Mouse (Mus musculus): Measurements from ENCODE around the gene Peli1. TPM values are rescaled to one million over a fixed set of nuclear protein-coding genes. Genes with fewer than 3 reads are reported as not detected.

Peli1 gene
- total RNA-seq, 2 experiments from 2014 or later = 39.4 to 48.0 TPM

DNA sequence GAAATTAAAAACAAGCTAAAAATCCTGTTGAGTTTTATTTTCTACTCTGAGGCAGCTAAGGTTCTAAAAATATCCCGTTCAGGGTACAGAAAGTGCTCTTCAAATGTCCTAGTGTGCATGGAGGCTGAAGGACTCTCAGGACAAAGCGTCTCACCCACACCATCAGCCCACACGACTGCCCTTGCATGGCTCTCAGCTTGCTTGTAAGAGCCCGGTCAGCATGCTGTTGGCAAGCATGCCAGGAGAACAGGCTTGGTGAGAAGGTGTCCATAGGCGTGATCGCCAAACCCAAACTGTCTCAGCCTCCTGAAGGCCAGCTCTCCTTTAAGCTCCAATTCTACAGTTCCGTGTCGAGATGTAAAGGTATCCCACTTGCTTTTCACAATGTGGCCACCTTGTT lies 29.7 kb upstream of the Peli1 start:
- intact Hi-C loops (cut with DNase I) = no loop called here
- Histone ChIP-seq H3K4me3 (no peak overlapping the region), H3K27ac (no peak overlapping the region)
- TF ChIP-seq CTCF (IDR thresholded peaks at IDR 0.05) = no peak
- DNase-seq (ENCODE audit: extremely low spot score in 1 of 2, low spot score in 2 of 2) = peak in 1 of 2 experiments; percentile 23

- no peak overlapping the region for H3K27ac ChIP-seq
- no peak for TF ChIP-seq CTCF (IDR thresholded peaks at IDR 0.05)
- no peak for DNase-seq (ENCODE audit: extremely low spot score in 1 of 2, low spot score in 2 of 2)
- no peak overlapping the region for H3K4me3 ChIP-seq
- intact Hi-C loops (cut with DNase I) = no loop called here
Measured at GRCm38 (mm10) chr11:21062071-21062470, 29.0 kb upstream of the Peli1 start.

- no peak for TF ChIP-seq CTCF (IDR thresholded peaks at IDR 0.05)
- H3K27ac ChIP-seq = no peak overlapping the region
- no peak overlapping the region for H3K4me3 ChIP-seq
- intact Hi-C loops (cut with DNase I) = no loop called here
- DNase-seq (ENCODE audit: extremely low spot score in 1 of 2, low spot score in 2 of 2) = no peak
Measured at GRCm38 (mm10) chr11:21063271-21063670, 27.8 kb upstream of the Peli1 start.

DNA sequence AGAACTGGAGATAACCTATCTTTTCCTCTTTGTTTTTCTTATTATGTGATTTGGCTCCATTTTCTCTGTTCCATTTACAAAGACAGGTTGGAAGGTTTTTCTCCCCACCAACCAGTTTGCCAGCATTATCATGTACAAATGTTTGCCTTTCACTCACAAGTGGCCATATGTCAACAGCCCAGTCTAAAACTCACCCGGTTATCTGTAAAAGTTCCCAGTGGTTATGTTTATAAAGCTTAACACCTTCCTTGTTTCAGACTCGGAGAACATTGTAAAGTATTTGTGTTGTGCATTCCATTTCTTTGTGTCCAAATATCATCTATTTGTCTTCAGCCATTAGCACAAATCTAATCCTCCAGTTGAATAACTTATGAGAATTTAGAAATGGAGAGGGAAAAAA lies 11.7 kb upstream of the Peli1 start:
- H3K27ac ChIP-seq = no peak overlapping the region
- intact Hi-C loops (cut with DNase I) = no loop called here
- no peak for TF ChIP-seq CTCF (IDR thresholded peaks at IDR 0.05)

DNA sequence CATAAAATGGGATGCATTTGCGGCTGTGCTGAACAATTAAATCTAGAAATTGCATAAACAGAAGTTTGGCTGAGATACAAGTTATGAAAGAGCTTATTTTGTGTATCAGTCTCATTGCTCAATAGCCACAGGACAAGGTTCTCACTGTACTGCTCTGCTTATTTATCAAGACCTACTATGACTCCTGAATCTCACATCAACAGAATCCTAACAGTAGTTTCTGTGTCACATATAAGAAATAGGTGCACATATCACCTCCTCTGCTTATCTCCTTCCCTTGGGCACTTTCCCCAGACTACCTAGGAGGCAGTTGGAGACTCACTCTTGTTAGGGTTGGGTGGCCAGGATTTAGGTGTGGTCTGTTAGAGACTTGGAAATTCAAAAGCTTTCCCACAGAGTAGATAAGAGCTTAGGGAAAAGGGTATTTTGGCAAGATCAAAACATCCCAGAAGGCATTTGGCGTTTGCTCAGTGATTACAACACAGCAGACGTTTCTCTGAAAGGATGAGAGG lies 11.2 kb upstream of the Peli1 start:
- DNase-seq (ENCODE audit: extremely low spot score in 1 of 2, low spot score in 2 of 2) = no peak
- intact Hi-C loops (cut with DNase I) = no loop called here
- no peak overlapping the region for H3K4me3 ChIP-seq
- H3K27ac ChIP-seq = no peak overlapping the region
- TF ChIP-seq CTCF (IDR thresholded peaks at IDR 0.05) = no peak

More for the DNA sequence above, 11.7 kb upstream of the Peli1 start:
- no peak overlapping the region for H3K4me3 ChIP-seq
- no peak for DNase-seq (ENCODE audit: extremely low spot score in 1 of 2, low spot score in 2 of 2)

DNA sequence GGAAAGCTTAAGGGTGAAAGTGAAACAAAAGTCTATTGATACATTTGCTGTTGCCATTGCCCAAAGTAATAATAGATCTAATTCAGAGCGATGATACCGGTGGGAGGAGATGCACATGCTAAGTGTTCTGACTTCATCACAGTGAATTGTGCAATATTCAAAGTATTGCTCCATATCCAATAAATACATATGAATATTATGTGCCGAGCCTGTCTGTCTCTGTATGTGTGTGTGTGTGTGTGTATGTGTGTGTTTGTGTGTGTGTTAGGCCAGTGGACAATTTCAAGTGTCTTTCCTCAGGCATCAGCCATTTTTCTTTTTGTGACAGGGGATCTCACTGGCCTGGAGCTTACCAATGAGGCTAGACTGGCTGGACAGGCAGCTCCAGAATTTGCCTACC lies 9.9 kb upstream of the Peli1 start:
- no peak for TF ChIP-seq CTCF (IDR thresholded peaks at IDR 0.05)
- no peak overlapping the region for H3K27ac ChIP-seq
- intact Hi-C loops (cut with DNase I) = no loop called here

GRCm38 (mm10) chr11:21082711-21083110 lies 8.4 kb upstream of the Peli1 start:
- Histone ChIP-seq H3K4me3 (no peak overlapping the region), H3K27ac (no peak overlapping the region)
- no peak for TF ChIP-seq CTCF (IDR thresholded peaks at IDR 0.05)
- intact Hi-C loops (cut with DNase I) = no loop called here
- peak in 1 of 2 experiments; percentile 23 for DNase-seq (ENCODE audit: extremely low spot score in 1 of 2, low spot score in 2 of 2)

More for the DNA sequence above, 9.9 kb upstream of the Peli1 start:
- no peak overlapping the region for H3K4me3 ChIP-seq
- no peak for DNase-seq (ENCODE audit: extremely low spot score in 1 of 2, low spot score in 2 of 2)

GRCm38 (mm10) chr11:21088356-21088755 lies 2.7 kb upstream of the Peli1 start:
- Histone ChIP-seq H3K4me3 (no peak overlapping the region), H3K27ac (no peak overlapping the region)
- no peak for TF ChIP-seq CTCF (IDR thresholded peaks at IDR 0.05)
- DNase-seq (ENCODE audit: extremely low spot score in 1 of 2, low spot score in 2 of 2) = no peak
- intact Hi-C loops (cut with DNase I) = no loop called here

- no peak for DNase-seq (ENCODE audit: extremely low spot score in 1 of 2, low spot score in 2 of 2)
- TF ChIP-seq CTCF (IDR thresholded peaks at IDR 0.05) = no peak
- Histone ChIP-seq H3K4me3 (no peak overlapping the region), H3K27ac (no peak overlapping the region)
- intact Hi-C loops (cut with DNase I) = no loop called here
Measured at GRCm38 (mm10) chr11:21089571-21089970, 1.5 kb upstream of the Peli1 start.

GRCm38 (mm10) chr11:21091428-21092405 lies 626 bp downstream of the Peli1 start:
- TF ChIP-seq CTCF (IDR thresholded peaks at IDR 0.05) = no peak
- Histone ChIP-seq H3K27ac (peak overlapping the region; percentile 99), H3K4me3 (peak overlapping the region; percentile 74)
- DNase-seq (ENCODE audit: extremely low spot score in 1 of 2, low spot score in 2 of 2) = peak; percentile 73 to 77
- intact Hi-C loops (cut with DNase I) = loop anchor here (1.0 to 10.0 kb wide), 9 partner anchors 56 to 549 kb away; partner anchors contain the start of genes Aftph, Lgalsl, Sertad2 and Vps54

- intact Hi-C loops (cut with DNase I) = loop anchor here (2.0 to 10.0 kb wide), 7 partner anchors 55 to 550 kb away; partner anchors contain the start of genes Aftph, Lgalsl, Sertad2 and Vps54
- TF ChIP-seq CTCF (IDR thresholded peaks at IDR 0.05) = no peak
Measured at GRCm38 (mm10) chr11:21092621-21093020, 1.5 kb downstream of the Peli1 start.

More at GRCm38 (mm10) chr11:21092621-21093020, 1.5 kb downstream of the Peli1 start:
- 0 out of 2 replicates have a peak overlapping the region, but pooled peaks have one; percentile 19 for H3K27ac ChIP-seq
- peak overlapping the region; percentile 74 for H3K4me3 ChIP-seq
- DNase-seq (ENCODE audit: extremely low spot score in 1 of 2, low spot score in 2 of 2) = no peak

All from left cerebral cortex, adult 2 months (tissue).